Mouse (Mus musculus) lung, adult 2 months (tissue): ENCODE measurements around the gene Pcsk4.

Experiments used
- CTCF ChIP-seq: fragments of 200-500 bp; IDR thresholded peaks from 2 replicates; pipeline ENCODE4 v1.5.1; 2011; ENCODE audit warnings: mild to moderate bottlenecking, low read length, control low read depth; ENCODE audit not compliant: insufficient read depth
- POLR2A ChIP-seq: fragments of 200-500 bp; IDR thresholded peaks from 2 replicates; pipeline ENCODE4 v1.6.1; 2011; ENCODE audit warnings: low read depth, mild to moderate bottlenecking, control low read depth, low read length, borderline replicate concordance; ENCODE audit errors: extremely low read depth

- TF ChIP-seq CTCF (no peak), POLR2A (no peak)
Observed at GRCm38 (mm10) chr10:80367954-80368353, 38.7 kb upstream of the Pcsk4 start.
